Comparison of ENCODE assay signal across 11 mouse cellular contexts in genomic region chr17:86988601-86989184, GRCm38 (mm10). TPM values are rescaled to one million over a fixed set of nuclear protein-coding genes. Genes with fewer than 3 reads are reported as not detected.
DNase-seq lines count a peak whose midpoint lies in the region; ATAC-seq lines count a peak whose summit lies in the region.
"Had no signal": no experiment of that assay in that cellular context is flagged by ENCODE, and none has a peak within 500 bp of the region (broad histone marks: within the 10 kb centered on the region; RNA-seq: fewer than 3 reads in every experiment).

No protein-coding gene starts in this region.

- 45% methylated on average over 6 of the region's 6 CpGs for WGBS in hindbrain, embryonic 16.5 days

- no peak overlapping the region for H3K4me3 ChIP-seq in hindbrain, embryonic 16.5 days (ENCODE audit: low read length)
- H3K4me3 ChIP-seq: erythroblast, embryonic 14.5 days had no signal

- H3K36me3 ChIP-seq in hindbrain, embryonic 16.5 days (ENCODE audit: control insufficient read depth, insufficient read depth, low read length): no peaks in the 10 kb centered on the region

- peaks cover 11% of the 10 kb centered on the region for H3K4me1 ChIP-seq in hindbrain, embryonic 16.5 days (ENCODE audit: control insufficient read depth, insufficient read depth, low read depth, low read length)

- peak; percentile 50 for DNase-seq in gastrocnemius, adult 18-20 months (ENCODE audit: low spot score)
- DNase-seq in gastrocnemius, postnatal 25 days: no peak
- DNase-seq in spleen, postnatal 36 days (ENCODE audit: low spot score in 2 of 2): peak; percentile 45 to 52
- no peak for DNase-seq in spleen, adult 18-20 months
- DNase-seq in thymus, postnatal 4 days: peak; percentile 57
- no peak for DNase-seq in cerebellum, adult 11 months
- no peak for DNase-seq in layer of hippocampus, adult 18-20 months (ENCODE audit: low spot score in 2 of 2)
- DNase-seq: kidney, postnatal 25 days had no signal

- ATAC-seq in hindbrain, embryonic 16.5 days: peak; percentile 68

- no peaks in the 10 kb centered on the region for H3K27me3 ChIP-seq in hindbrain, embryonic 16.5 days (replicated peaks; ENCODE audit: control insufficient read depth, insufficient read depth, low read length)

- H3K9ac ChIP-seq in hindbrain, embryonic 16.5 days (ENCODE audit: low read depth, low read length): no peak overlapping the region

- H3K4me2 ChIP-seq in hindbrain, embryonic 16.5 days (ENCODE audit: low read length): no peak overlapping the region

- H3K27ac ChIP-seq in hindbrain, embryonic 16.5 days (ENCODE audit: low read depth, low read length): no peak overlapping the region

- H3K9me3 ChIP-seq in hindbrain, embryonic 16.5 days (ENCODE audit: control insufficient read depth, low read length): no peaks in the 10 kb centered on the region

RNA-seq across cellular contexts. Expression of gene Rhoq, which starts 25.8 kb away (rescaled TPM):
- 100 to 1,000 TPM; 163 to 166 TPM for total RNA-seq in gastrocnemius, adult 18-20 months (2021)
- 100 to 1,000 TPM; 197 to 201 TPM for total RNA-seq in gastrocnemius, postnatal 25 days (2021)
- polyA plus RNA-seq in hindbrain, embryonic 16.5 days (2015; fragmentation: Nextera tagmentation; extraction: Ambion mirVana): 7.4 and 7.8 TPM in 2 replicates
- 10 to 100 TPM; 39.0 to 48.0 TPM for total RNA-seq in layer of hippocampus, adult 18-20 months (2021)

RNA-seq across cellular contexts. Expression of gene Pigf, which starts 36.5 kb away (rescaled TPM):
- total RNA-seq in gastrocnemius, adult 18-20 months (2021): 1 to 10 TPM; 1.6 to 2.7 TPM
- total RNA-seq in gastrocnemius, postnatal 25 days (2021): 1 to 10 TPM; 1.6 to 1.8 TPM
- 34.2 and 35.3 TPM in 2 replicates for polyA plus RNA-seq in hindbrain, embryonic 16.5 days (2015; fragmentation: Nextera tagmentation; extraction: Ambion mirVana)
- total RNA-seq in layer of hippocampus, adult 18-20 months (2021): 10 to 100 TPM; 14.7 to 16.2 TPM

RNA-seq across cellular contexts. Expression of gene Cript, which starts 36.7 kb away (rescaled TPM):
- 10 to 100 TPM; 46.6 to 47.1 TPM for total RNA-seq in gastrocnemius, adult 18-20 months (2021)
- total RNA-seq in gastrocnemius, postnatal 25 days (2021): 10 to 100 TPM; 38.5 to 41.4 TPM
- 182 and 203 TPM in 2 replicates for polyA plus RNA-seq in hindbrain, embryonic 16.5 days (2015; fragmentation: Nextera tagmentation; extraction: Ambion mirVana)
- 10 to 100 TPM; 54.0 to 57.2 TPM for total RNA-seq in layer of hippocampus, adult 18-20 months (2021)

RNA-seq across cellular contexts. Expression of gene Atp6v1e2, which starts 41.0 kb away (rescaled TPM):
- total RNA-seq in gastrocnemius, adult 18-20 months (2021): not detected
- not detected for total RNA-seq in gastrocnemius, postnatal 25 days (2021)
- 0.11 and 0.24 TPM in 2 replicates for polyA plus RNA-seq in hindbrain, embryonic 16.5 days (2015; fragmentation: Nextera tagmentation; extraction: Ambion mirVana)
- not detected for total RNA-seq in layer of hippocampus, adult 18-20 months (2021)
- total RNA-seq: megakaryocyte progenitor cell, adult 5-6 weeks had no signal
- polyA plus RNA-seq: erythroblast, embryonic 14.5 days had no signal

Comparison
In these comparisons a context has a peak if more than half of its experiments do, and no peak if none do; other contexts are left out.
1. DNase-seq: peak in gastrocnemius, adult 18-20 months (single experiment), spleen, postnatal 36 days (2 of 2) and thymus, postnatal 4 days (single experiment); none in gastrocnemius, postnatal 25 days (single experiment), spleen, adult 18-20 months (0 of 2), cerebellum, adult 11 months (single experiment) and layer of hippocampus, adult 18-20 months (0 of 2).
2. RNA of gene Pigf, which starts 36.5 kb away (total RNA-seq): 14.7 to 16.2 TPM in layer of hippocampus, adult 18-20 months; 1.6 to 2.7 TPM in gastrocnemius, adult 18-20 months and 1.6 to 1.8 TPM in gastrocnemius, postnatal 25 days; every median in the first group is over 4 times any median in the second.